Mouse (Mus musculus) ES-E14 (cell line): Measurements from ENCODE around the gene Gbx1. TPM values are rescaled to one million over a fixed set of nuclear protein-coding genes. Genes with fewer than 3 reads are reported as not detected.

Experiments
- DNase-seq: peaks from one replicate; pipeline ENCODE4 v3.0.0-alpha.2; 2013; ENCODE audit warnings: low read depth, low spot score
- H3K27ac ChIP-seq: 2 replicates; pipeline ENCODE4 v1.5.1; 2012; ENCODE audit warnings: low read depth, mild to moderate bottlenecking, low read length, moderate library complexity, mixed read lengths; ENCODE audit not compliant: poor library complexity, insufficient read depth, severe bottlenecking
- H3K36me3 ChIP-seq: 2 replicates; pipeline ENCODE4 v1.6.1; 2012; ENCODE audit warnings: mild to moderate bottlenecking, low read length, moderate library complexity, mixed read lengths; ENCODE audit not compliant: control insufficient read depth, poor library complexity, insufficient read depth, severe bottlenecking
- H3K4me1 ChIP-seq, 2 experiments: fragments of 150-350 bp in 1 of 2; sonication (generic) in 1 of 2; 2 replicates each; pipeline ENCODE4 v1.6.1; 2012; ENCODE audit warnings: low read length in 2 of 2, mild to moderate bottlenecking in 1 of 2, mixed read lengths in 1 of 2; ENCODE audit not compliant: control insufficient read depth in 2 of 2, insufficient read depth in 2 of 2, poor library complexity in 1 of 2
- H3K4me3 ChIP-seq, 2 experiments: fragments of 150-350 bp in 1 of 2; sonication (generic) in 1 of 2; 2 replicates each; pipeline ENCODE4 v1.5.1; 2012; ENCODE audit warnings: low read length in 2 of 2, low read depth in 1 of 2, mild to moderate bottlenecking in 1 of 2, mixed read lengths in 1 of 2; ENCODE audit not compliant: insufficient read depth in 1 of 2, poor library complexity in 1 of 2, severe bottlenecking in 1 of 2
- H3K9ac ChIP-seq: 2 replicates; pipeline ENCODE4 v1.6.1; 2012; ENCODE audit warnings: low read depth, mild to moderate bottlenecking, low read length, mixed read lengths; ENCODE audit not compliant: poor library complexity, insufficient read depth, severe bottlenecking
- H3K9me3 ChIP-seq: fragments of 150-350 bp; sonication (generic); 2 replicates; pipeline ENCODE4 v1.6.1; 2012; ENCODE audit warnings: low read depth, mild to moderate bottlenecking, low read length; ENCODE audit not compliant: control insufficient read depth, insufficient read depth
- CHD2 ChIP-seq: IDR thresholded peaks from 2 replicates; pipeline ENCODE4 v1.6.1; 2014; ENCODE audit warnings: mild to moderate bottlenecking, low read depth, low read length, inconsistent platforms
- HCFC1 ChIP-seq: IDR thresholded peaks from 2 replicates; pipeline ENCODE4 v1.6.1; 2012; ENCODE audit warnings: low read length, inconsistent platforms, borderline replicate concordance; ENCODE audit not compliant: insufficient read depth
- MAFK ChIP-seq: IDR thresholded peaks from 2 replicates; pipeline ENCODE4 v1.6.1; 2014; ENCODE audit warnings: mild to moderate bottlenecking, low read depth, low read length, inconsistent platforms; ENCODE audit not compliant: insufficient read depth
- ZC3H11A ChIP-seq: IDR thresholded peaks from 2 replicates; pipeline ENCODE4 v1.6.1; 2012; ENCODE audit warnings: low read depth, mild to moderate bottlenecking, inconsistent platforms, low read length, borderline replicate concordance
- ZNF384 ChIP-seq: IDR thresholded peaks from 2 replicates; pipeline ENCODE4 v1.6.1; 2012; ENCODE audit warnings: low read depth, low read length, inconsistent platforms
- in situ Hi-C, 2 experiments: fragments of 600-800 bp; cut with MboI; formaldehyde crosslinking; loops; one replicate each; pipeline ENCODE4 v1.15.1; 2025; ENCODE audit warnings: low sequenced_read_pairs in 2 of 2, inconsistent platforms in 1 of 2; ENCODE audit not compliant: unreplicated experiment in 2 of 2
- total RNA-seq: library from RNA; depleted of rRNA; stranded (reverse); fragments of 300-350 nt; gene quantifications from 2 replicates; pipeline ENCODE4 v1.2.3, GENCODE M21; 2012

Gene Gbx1
- total RNA-seq, 1 experiment = 0.40 TPM

GRCm38 (mm10) chr5:24536511-24536910 is 9.5 kb upstream of the Gbx1 start:
- no peak for DNase-seq
- no peaks in the 10 kb centered on the region for H3K36me3 ChIP-seq
- H3K9ac ChIP-seq = no peak overlapping the region
- no peak overlapping the region for H3K4me3 ChIP-seq
- no peak overlapping the region for H3K27ac ChIP-seq
- H3K9me3 ChIP-seq = no peaks in the 10 kb centered on the region
- TF ChIP-seq MAFK = no peak
- no peak for TF ChIP-seq ZC3H11A
- TF ChIP-seq HCFC1 = no peak
- TF ChIP-seq CHD2 = no peak
- TF ChIP-seq ZNF384 = no peak
- in situ Hi-C loops = no loop called here
- H3K4me1 ChIP-seq = peaks cover 2 to 25% of the 10 kb centered on the region in 2 experiments; a peak in 2 of 4 replicates

DNA sequence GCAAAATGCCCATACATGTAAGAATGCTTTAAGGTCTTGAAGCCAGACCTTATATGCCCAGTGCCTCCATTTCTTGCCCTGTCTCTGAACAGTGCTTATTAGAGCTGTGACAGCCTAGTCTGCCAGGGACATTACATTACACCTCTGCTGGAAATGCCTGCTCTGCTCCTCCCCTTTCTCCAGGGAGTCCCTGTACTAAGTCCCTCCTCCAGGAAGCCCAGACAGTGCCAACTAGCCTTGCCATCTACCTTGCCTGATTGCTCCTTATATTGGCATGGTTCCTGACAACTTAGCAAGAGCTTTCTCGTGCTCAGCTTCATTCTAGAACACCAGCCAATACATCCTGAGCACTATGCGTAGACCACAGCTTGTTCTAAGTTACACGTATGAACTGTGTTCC is 8.7 kb upstream of the Gbx1 start:
- Histone ChIP-seq H3K9me3 (no peaks in the 10 kb centered on the region), H3K4me1 (peaks cover 2 to 19% of the 10 kb centered on the region in 2 experiments; a peak in 2 of 4 replicates), H3K9ac (no peak overlapping the region), H3K27ac (no peak overlapping the region), H3K36me3 (no peaks in the 10 kb centered on the region), H3K4me3 (no peak overlapping the region)
- TF ChIP-seq MAFK (no peak), CHD2 (no peak), ZC3H11A (no peak), HCFC1 (no peak), ZNF384 (no peak)
- DNase-seq = no peak
- in situ Hi-C loops = no loop called here

DNA sequence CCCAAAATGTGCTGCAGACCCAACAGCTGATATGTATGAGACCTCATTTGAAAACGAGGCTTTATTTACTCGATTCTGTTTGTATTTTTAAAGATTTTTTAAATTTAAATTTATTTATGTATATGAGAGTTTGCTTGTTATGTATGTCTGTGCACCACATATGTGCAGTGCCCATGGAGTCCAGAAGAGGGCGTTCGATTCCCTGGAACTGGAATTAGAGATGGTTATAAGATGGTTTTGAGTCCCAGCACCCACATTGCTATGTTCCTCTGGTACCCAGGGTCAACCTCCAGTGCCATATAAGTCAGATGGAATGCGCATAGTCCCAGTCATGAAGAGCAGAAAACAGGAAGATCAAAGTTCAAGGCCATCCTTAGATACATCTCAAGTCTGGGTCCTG is 7.3 kb upstream of the Gbx1 start:
- Histone ChIP-seq H3K9me3 (no peaks in the 10 kb centered on the region), H3K9ac (no peak overlapping the region), H3K36me3 (no peaks in the 10 kb centered on the region), H3K4me3 (no peak overlapping the region), H3K27ac (no peak overlapping the region), H3K4me1 (peaks cover 0 to 16% of the 10 kb centered on the region in 2 experiments; a peak in 2 of 4 replicates)
- TF ChIP-seq ZNF384 = no peak
- no peak for TF ChIP-seq ZC3H11A
- no peak for TF ChIP-seq CHD2
- no peak for TF ChIP-seq HCFC1
- no peak for TF ChIP-seq MAFK
- DNase-seq = no peak
- in situ Hi-C loops = no loop called here

DNA sequence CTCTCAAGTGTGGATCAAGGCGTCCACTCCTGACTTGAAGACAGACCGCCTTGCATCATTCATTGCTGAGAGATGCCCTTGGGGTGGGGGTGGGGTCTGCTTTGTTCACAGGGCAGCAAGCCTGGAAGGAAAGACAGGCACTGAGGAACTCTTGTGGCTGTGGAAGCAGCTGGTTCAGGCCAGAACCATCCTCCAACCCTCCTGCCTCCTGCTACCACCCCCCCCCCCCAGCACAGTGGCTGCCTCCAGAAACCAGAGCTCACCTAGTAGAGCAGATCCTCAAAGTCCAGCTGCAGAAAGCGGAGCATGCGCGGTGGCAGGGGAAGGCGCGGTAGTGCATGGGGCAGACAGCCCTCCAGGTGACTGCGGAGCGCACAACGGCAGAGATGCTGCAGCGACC is 6.4 kb upstream of the Gbx1 start:
- DNase-seq = no peak
- H3K9ac ChIP-seq = peak overlapping the region; percentile 43; the same call in 1 of the 2 replicates
- no peaks in the 10 kb centered on the region for H3K36me3 ChIP-seq
- in situ Hi-C loops = no loop called here
- H3K4me1 ChIP-seq = peaks cover 0 to 16% of the 10 kb centered on the region in 2 experiments; a peak in 2 of 4 replicates
- no peak overlapping the region; the same call in 1 of the 2 replicates for H3K27ac ChIP-seq
- TF ChIP-seq CHD2 (no peak), HCFC1 (no peak), ZC3H11A (no peak), ZNF384 (no peak), MAFK (no peak)
- peak overlapping the region; percentile 40 to 57 for H3K4me3 ChIP-seq
- no peaks in the 10 kb centered on the region for H3K9me3 ChIP-seq
